Mouse (Mus musculus): Measurements from ENCODE around the gene Alk.

Gene Alk

GRCm38 (mm10) chr17:72038371-72038770 lies 566.1 kb downstream of the Alk start:
- DNase-seq (ENCODE audit: low spot score in 2 of 2), result no peak

- DNase-seq (ENCODE audit: low spot score in 2 of 2), result no peak
Observed at GRCm38 (mm10) chr17:72030672-72031071, 573.8 kb downstream of the Alk start.

- no peak for DNase-seq (ENCODE audit: low spot score in 2 of 2)
Observed at GRCm38 (mm10) chr17:72023323-72023722, 581.1 kb downstream of the Alk start.

- DNase-seq (ENCODE audit: low spot score in 2 of 2), result no peak
Observed at GRCm38 (mm10) chr17:72021733-72022669, 582.4 kb downstream of the Alk start.

GRCm38 (mm10) chr17:72017329-72017728 lies 587.1 kb downstream of the Alk start:
- DNase-seq (ENCODE audit: low spot score in 2 of 2), result no peak

GRCm38 (mm10) chr17:72015253-72015652 lies 589.2 kb downstream of the Alk start:
- DNase-seq (ENCODE audit: low spot score in 2 of 2), result no peak

GRCm38 (mm10) chr17:72012775-72013174 lies 591.7 kb downstream of the Alk start:
- DNase-seq (ENCODE audit: low spot score in 2 of 2), result no peak

- no peak for DNase-seq (ENCODE audit: low spot score in 2 of 2)
Observed at GRCm38 (mm10) chr17:72009836-72010235, 594.6 kb downstream of the Alk start.

GRCm38 (mm10) chr17:72008389-72008788 lies 596.0 kb downstream of the Alk start:
- no peak for DNase-seq (ENCODE audit: low spot score in 2 of 2)

- no peak for DNase-seq (ENCODE audit: low spot score in 2 of 2)
Observed at GRCm38 (mm10) chr17:72005365-72005764, 599.1 kb downstream of the Alk start.

- no peak for DNase-seq (ENCODE audit: low spot score in 2 of 2)
Observed at GRCm38 (mm10) chr17:71999527-72000482, 604.6 kb downstream of the Alk start.

GRCm38 (mm10) chr17:71997680-71998079 lies 606.7 kb downstream of the Alk start:
- no peak for DNase-seq (ENCODE audit: low spot score in 2 of 2)

GRCm38 (mm10) chr17:71995539-71995938 lies 608.9 kb downstream of the Alk start:
- DNase-seq (ENCODE audit: low spot score in 2 of 2), result no peak

GRCm38 (mm10) chr17:71994144-71994543 lies 610.3 kb downstream of the Alk start:
- DNase-seq (ENCODE audit: low spot score in 2 of 2), result no peak

GRCm38 (mm10) chr17:71993011-71993410 lies 611.4 kb downstream of the Alk start:
- DNase-seq (ENCODE audit: low spot score in 2 of 2), result no peak

GRCm38 (mm10) chr17:71991260-71991659 lies 613.2 kb downstream of the Alk start:
- DNase-seq (ENCODE audit: low spot score in 2 of 2), result no peak

- no peak for DNase-seq (ENCODE audit: low spot score in 2 of 2)
Observed at GRCm38 (mm10) chr17:71990176-71990720, 614.2 kb downstream of the Alk start.

- no peak for DNase-seq (ENCODE audit: low spot score in 2 of 2)
Observed at GRCm38 (mm10) chr17:71988736-71989569, 615.5 kb downstream of the Alk start.

GRCm38 (mm10) chr17:71986998-71987397 lies 617.4 kb downstream of the Alk start:
- DNase-seq (ENCODE audit: low spot score in 2 of 2), result no peak

- no peak for DNase-seq (ENCODE audit: low spot score in 2 of 2)
Observed at GRCm38 (mm10) chr17:71986456-71986855, 618.0 kb downstream of the Alk start.

GRCm38 (mm10) chr17:71981177-71981576 lies 623.2 kb downstream of the Alk start:
- DNase-seq (ENCODE audit: low spot score in 2 of 2), result no peak

All from urinary bladder, adult 18-20 months (tissue).